Mouse (Mus musculus) right cerebral cortex, adult 18-20 months (tissue): ENCODE data around the gene Mbd6.
"Not testable (repeated sequence)": the region's sequence is repeated elsewhere in the genome, so short reads cannot be mapped to it uniquely, and the experiment has no call there.

Experiments used
- DNase-seq: peaks from one replicate; pipeline ENCODE4 v3.0.0; 2022; ENCODE audit warnings: mixed read lengths

Gene Mbd6

GRCm38 (mm10) chr10:127288800-127289572 is at the start of gene Mbd6:
Gene Mbd6 (minus strand): TSS chr10:127289018.
- DNase-seq = peak; percentile 88

- DNase-seq = no peak
These were observed 48.8 kb upstream of the Mbd6 start for GRCm38 (mm10) chr10:127337536-127338099.

- DNase-seq = no peak
These were observed 48.1 kb upstream of the Mbd6 start for GRCm38 (mm10) chr10:127336952-127337351.

- DNase-seq = no peak
These were observed 46.5 kb upstream of the Mbd6 start for GRCm38 (mm10) chr10:127335271-127335670.

GRCm38 (mm10) chr10:127333152-127333551 is 44.3 kb upstream of the Mbd6 start:
- DNase-seq = no peak

GRCm38 (mm10) chr10:127332211-127332874 is 43.5 kb upstream of the Mbd6 start:
- no peak for DNase-seq

- DNase-seq = no peak
These were observed 41.4 kb upstream of the Mbd6 start for GRCm38 (mm10) chr10:127330212-127330611.

- DNase-seq = no peak
These were observed 38.8 kb upstream of the Mbd6 start for GRCm38 (mm10) chr10:127327461-127328145.

GRCm38 (mm10) chr10:127326828-127327227 is 38.0 kb upstream of the Mbd6 start:
- no peak for DNase-seq

- DNase-seq = no peak
These were observed 37.4 kb upstream of the Mbd6 start for GRCm38 (mm10) chr10:127326017-127326801.

GRCm38 (mm10) chr10:127325454-127326016 is 36.7 kb upstream of the Mbd6 start:
- DNase-seq = no peak

GRCm38 (mm10) chr10:127324495-127324894 is 35.7 kb upstream of the Mbd6 start:
- no peak for DNase-seq

GRCm38 (mm10) chr10:127323131-127323855 is 34.5 kb upstream of the Mbd6 start:
- DNase-seq = no peak

GRCm38 (mm10) chr10:127322669-127323068 is 33.9 kb upstream of the Mbd6 start:
- no peak for DNase-seq

- DNase-seq = no peak
These were observed 33.4 kb upstream of the Mbd6 start for GRCm38 (mm10) chr10:127322178-127322577.

- no peak for DNase-seq
These were observed 32.8 kb upstream of the Mbd6 start, which contains the start of gene Arhgap9 for GRCm38 (mm10) chr10:127321621-127322020. Gene Arhgap9 (plus strand): TSS chr10:127321964.

- DNase-seq = no peak
These were observed 31.2 kb upstream of the Mbd6 start for GRCm38 (mm10) chr10:127319969-127320368.

GRCm38 (mm10) chr10:127318009-127318408 is 29.2 kb upstream of the Mbd6 start:
- DNase-seq = no peak

- no peak for DNase-seq
These were observed 28.5 kb upstream of the Mbd6 start for GRCm38 (mm10) chr10:127317277-127317676.

- not testable (repeated sequence) for DNase-seq
These were observed 26.1 kb upstream of the Mbd6 start for GRCm38 (mm10) chr10:127314950-127315349.

- not testable (repeated sequence) for DNase-seq
These were observed 24.7 kb upstream of the Mbd6 start for GRCm38 (mm10) chr10:127313516-127313915.
